Mouse (Mus musculus): ENCODE results near the gene Wsb1. TPM values are rescaled to one million over a fixed set of nuclear protein-coding genes. Genes with fewer than 3 reads are reported as not detected.

The Wsb1 gene
- polyA plus RNA-seq, 1 experiment = 53.1 TPM

DNA sequence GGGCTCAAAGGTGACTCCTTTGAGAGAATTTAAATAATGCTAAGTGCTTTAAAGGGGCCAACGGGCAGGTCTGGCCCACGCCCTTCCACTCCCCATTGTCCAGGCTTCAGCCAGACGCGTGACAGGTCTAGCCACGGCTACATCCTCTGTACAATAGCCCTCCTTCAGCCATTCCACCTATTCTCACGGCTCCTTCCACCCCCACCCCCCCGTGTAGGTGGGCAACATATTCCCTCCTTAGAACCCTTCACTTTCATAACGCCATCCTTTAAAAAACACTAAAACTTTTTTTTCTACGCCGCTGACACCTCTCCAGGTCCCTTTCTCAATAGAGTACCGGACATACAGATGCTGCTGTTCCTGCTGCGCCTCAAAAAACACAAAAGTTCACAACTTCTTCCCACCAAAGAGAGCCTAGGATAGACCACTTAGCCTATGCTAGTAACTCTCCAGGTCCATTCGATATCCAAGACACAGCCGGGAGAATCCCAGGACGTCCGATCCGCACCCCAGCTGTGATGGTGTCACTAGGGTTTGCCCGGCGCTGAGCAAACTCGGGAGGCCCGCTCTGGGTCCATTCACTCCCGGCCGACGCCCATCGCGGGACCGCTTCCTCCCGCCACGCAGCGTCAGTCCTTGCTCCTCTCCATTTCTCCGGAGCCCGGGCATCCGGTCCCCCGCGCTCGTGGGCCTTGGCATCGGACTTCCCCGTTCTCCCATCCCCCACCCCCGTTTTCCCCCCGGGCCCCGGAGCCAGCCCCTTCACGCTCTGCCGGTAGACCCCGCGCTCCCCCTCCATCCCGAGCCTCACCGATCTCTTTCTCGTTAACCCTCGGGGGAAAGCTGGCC, 705 bp downstream of the Wsb1 start:
- WGBS = under 1% methylated on average over 49 of the region's 49 CpGs
- Histone ChIP-seq H3K27ac (ENCODE audit: control insufficient read depth, insufficient read depth, low read depth, low read length, poor library complexity) (peak overlapping the region; percentile 94), H3K4me1 (ENCODE audit: control insufficient read depth, insufficient read depth, low read length) (no peaks in the 10 kb centered on the region; the same call in none of the 2 replicates), H3K4me3 (replicated peaks; ENCODE audit: control insufficient read depth, low read depth, low read length) (peak overlapping the region; percentile 94)
- TF ChIP-seq POLR2A (IDR thresholded peaks at IDR 0.05; ENCODE audit: borderline replicate concordance, control insufficient read depth, low read depth, low read length) (no peak), CTCF (IDR thresholded peaks at IDR 0.05; ENCODE audit: control insufficient read depth, insufficient read depth, low read length) (no peak; the same call in 1 of the 2 replicates)

GRCm38 (mm10) chr11:79252881-79253541, 1.5 kb downstream of the Wsb1 start:
- no peak for TF ChIP-seq POLR2A (IDR thresholded peaks at IDR 0.05; ENCODE audit: borderline replicate concordance, control insufficient read depth, low read depth, low read length)
- TF ChIP-seq CTCF (IDR thresholded peaks at IDR 0.05; ENCODE audit: control insufficient read depth, insufficient read depth, low read length) = no peak
- peak overlapping the region; percentile 94 for H3K27ac ChIP-seq (ENCODE audit: control insufficient read depth, insufficient read depth, low read depth, low read length, poor library complexity)
- H3K4me1 ChIP-seq (ENCODE audit: control insufficient read depth, insufficient read depth, low read length) = no peaks in the 10 kb centered on the region; the same call in none of the 2 replicates
- H3K4me3 ChIP-seq (replicated peaks; ENCODE audit: control insufficient read depth, low read depth, low read length) = peak overlapping the region; percentile 94
- WGBS = 3% methylated on average over 6 of the region's 6 CpGs

GRCm38 (mm10) chr11:79239024-79239423, 15.4 kb downstream of the Wsb1 start:
- H3K27ac ChIP-seq (ENCODE audit: control insufficient read depth, insufficient read depth, low read depth, low read length, poor library complexity) = no peak overlapping the region
- H3K4me3 ChIP-seq (replicated peaks; ENCODE audit: control insufficient read depth, low read depth, low read length) = no peak overlapping the region
- TF ChIP-seq POLR2A (IDR thresholded peaks at IDR 0.05; ENCODE audit: borderline replicate concordance, control insufficient read depth, low read depth, low read length) (no peak), CTCF (IDR thresholded peaks at IDR 0.05; ENCODE audit: control insufficient read depth, insufficient read depth, low read length) (no peak)
- no peaks in the 10 kb centered on the region for H3K4me1 ChIP-seq (ENCODE audit: control insufficient read depth, insufficient read depth, low read length)
- 93% methylated on average over 7 of the region's 7 CpGs for WGBS

DNA sequence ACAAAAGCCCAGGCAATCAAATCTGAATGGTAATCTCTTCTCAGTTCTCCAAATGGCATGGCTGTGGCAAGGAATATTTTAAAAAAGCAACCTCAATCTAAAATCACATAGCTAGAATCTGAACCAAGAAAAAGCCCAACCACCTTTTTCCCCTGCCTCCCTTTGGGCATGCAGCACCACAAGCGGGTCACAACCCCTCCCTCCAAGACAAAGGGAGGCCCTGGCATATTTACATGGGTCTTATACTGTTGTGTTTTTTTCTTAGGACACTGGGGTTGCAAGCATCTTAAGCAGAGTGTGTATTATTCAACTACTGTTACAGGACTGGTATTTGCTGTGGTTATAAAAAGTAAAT, 16.1 kb downstream of the Wsb1 start:
- H3K4me1 ChIP-seq (ENCODE audit: control insufficient read depth, insufficient read depth, low read length) = no peaks in the 10 kb centered on the region
- TF ChIP-seq POLR2A (IDR thresholded peaks at IDR 0.05; ENCODE audit: borderline replicate concordance, control insufficient read depth, low read depth, low read length) (no peak), CTCF (IDR thresholded peaks at IDR 0.05; ENCODE audit: control insufficient read depth, insufficient read depth, low read length) (no peak)
- H3K27ac ChIP-seq (ENCODE audit: control insufficient read depth, insufficient read depth, low read depth, low read length, poor library complexity) = no peak overlapping the region
- H3K4me3 ChIP-seq (replicated peaks; ENCODE audit: control insufficient read depth, low read depth, low read length) = no peak overlapping the region
- 42% methylated on average over 1 of the region's 1 CpGs for WGBS

GRCm38 (mm10) chr11:79237644-79238397, 16.6 kb downstream of the Wsb1 start:
- Histone ChIP-seq H3K4me1 (ENCODE audit: control insufficient read depth, insufficient read depth, low read length) (no peaks in the 10 kb centered on the region), H3K4me3 (replicated peaks; ENCODE audit: control insufficient read depth, low read depth, low read length) (no peak overlapping the region), H3K27ac (ENCODE audit: control insufficient read depth, insufficient read depth, low read depth, low read length, poor library complexity) (no peak overlapping the region)
- 88% methylated on average over 11 of the region's 11 CpGs for WGBS
- TF ChIP-seq POLR2A (IDR thresholded peaks at IDR 0.05; ENCODE audit: borderline replicate concordance, control insufficient read depth, low read depth, low read length) (no peak), CTCF (IDR thresholded peaks at IDR 0.05; ENCODE audit: control insufficient read depth, insufficient read depth, low read length) (no peak)

DNA sequence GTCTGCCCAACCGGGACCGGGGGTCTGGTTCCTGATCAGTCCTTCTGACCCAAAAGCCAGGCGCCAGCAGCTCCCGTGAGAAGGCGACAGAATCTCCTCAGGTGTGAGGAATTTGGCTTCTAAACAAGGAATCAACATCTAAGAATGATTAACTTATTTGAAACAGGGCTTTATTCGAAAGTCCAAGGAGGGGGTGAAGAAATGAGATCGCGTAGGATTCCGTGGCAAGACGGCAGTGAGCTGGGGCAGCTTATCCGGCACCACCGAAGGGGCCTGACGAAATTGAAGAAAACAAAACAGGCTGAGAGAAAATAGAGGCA, 24.3 kb downstream of the Wsb1 start:
- TF ChIP-seq POLR2A (IDR thresholded peaks at IDR 0.05; ENCODE audit: borderline replicate concordance, control insufficient read depth, low read depth, low read length) (no peak), CTCF (IDR thresholded peaks at IDR 0.05; ENCODE audit: control insufficient read depth, insufficient read depth, low read length) (no peak)
- Histone ChIP-seq H3K4me3 (replicated peaks; ENCODE audit: control insufficient read depth, low read depth, low read length) (no peak overlapping the region), H3K27ac (ENCODE audit: control insufficient read depth, insufficient read depth, low read depth, low read length, poor library complexity) (no peak overlapping the region), H3K4me1 (ENCODE audit: control insufficient read depth, insufficient read depth, low read length) (peaks cover 4% of the 10 kb centered on the region; the same call in 1 of the 2 replicates)
- WGBS = 79% methylated on average over 13 of the region's 13 CpGs

- 66% methylated on average over 11 of the region's 11 CpGs for WGBS
- Histone ChIP-seq H3K4me1 (ENCODE audit: control insufficient read depth, insufficient read depth, low read length) (peaks cover 4% of the 10 kb centered on the region; the same call in 1 of the 2 replicates), H3K27ac (ENCODE audit: control insufficient read depth, insufficient read depth, low read depth, low read length, poor library complexity) (no peak overlapping the region), H3K4me3 (replicated peaks; ENCODE audit: control insufficient read depth, low read depth, low read length) (no peak overlapping the region)
- TF ChIP-seq CTCF (IDR thresholded peaks at IDR 0.05; ENCODE audit: control insufficient read depth, insufficient read depth, low read length) (no peak), POLR2A (IDR thresholded peaks at IDR 0.05; ENCODE audit: borderline replicate concordance, control insufficient read depth, low read depth, low read length) (no peak)
Observed at GRCm38 (mm10) chr11:79229561-79230250, 24.8 kb downstream of the Wsb1 start.

Measured in bone marrow, adult 2 months (tissue).